Mouse (Mus musculus): Measurements from ENCODE around the gene Syn3. TPM values are rescaled to one million over a fixed set of nuclear protein-coding genes. Genes with fewer than 3 reads are reported as not detected.

Syn3 gene
- polyA plus RNA-seq, 2 experiments, result 1.9 to 2.0 TPM

GRCm38 (mm10) chr10:86176411-86176810 is 322.3 kb downstream of the Syn3 start:
- DNase-seq (ENCODE audit: low spot score), result no peak
- 86% methylated on average over 2 of the region's 2 CpGs for WGBS

GRCm38 (mm10) chr10:86174017-86174416 is 324.7 kb downstream of the Syn3 start:
- H3K36me3 ChIP-seq (ENCODE audit: control insufficient read depth, insufficient read depth, low read length), result no peaks in the 10 kb centered on the region
- H3K27me3 ChIP-seq (ENCODE audit: control insufficient read depth, insufficient read depth, low read length), result no peaks in the 10 kb centered on the region
- H3K9me3 ChIP-seq (ENCODE audit: control insufficient read depth, low read length), result no peaks in the 10 kb centered on the region
- TF ChIP-seq POLR2A (IDR thresholded peaks at IDR 0.05; ENCODE audit: borderline replicate concordance, extremely low read depth, insufficient read depth, insufficient read length), result no peak
- no peak overlapping the region for H3K9ac ChIP-seq (ENCODE audit: low read depth, low read length, severe bottlenecking)
- DNase-seq (ENCODE audit: low spot score) (no peak), ATAC-seq (ENCODE audit: low FRiP score, low read depth) (no peak)
- no peak overlapping the region for H3K27ac ChIP-seq (replicated peaks; ENCODE audit: low read depth, low read length)
- no peak overlapping the region for H3K4me2 ChIP-seq (replicated peaks; ENCODE audit: low read depth, low read length, severe bottlenecking)
- H3K4me1 ChIP-seq (ENCODE audit: control insufficient read depth, insufficient read depth, low read length), result no peaks in the 10 kb centered on the region
- 59% methylated on average over 6 of the region's 6 CpGs for WGBS
- H3K4me3 ChIP-seq (replicated peaks; ENCODE audit: low read length), result no peak overlapping the region

More at GRCm38 (mm10) chr10:86176411-86176810, 322.3 kb downstream of the Syn3 start:
- Histone ChIP-seq H3K9ac (ENCODE audit: low read depth, low read length, severe bottlenecking) (no peak overlapping the region), H3K4me3 (replicated peaks; ENCODE audit: low read length) (no peak overlapping the region), H3K27ac (replicated peaks; ENCODE audit: low read depth, low read length) (no peak overlapping the region), H3K9me3 (ENCODE audit: control insufficient read depth, low read length) (no peaks in the 10 kb centered on the region), H3K4me1 (ENCODE audit: control insufficient read depth, insufficient read depth, low read length) (no peaks in the 10 kb centered on the region), H3K27me3 (ENCODE audit: control insufficient read depth, insufficient read depth, low read length) (no peaks in the 10 kb centered on the region), H3K36me3 (ENCODE audit: control insufficient read depth, insufficient read depth, low read length) (no peaks in the 10 kb centered on the region), H3K4me2 (replicated peaks; ENCODE audit: low read depth, low read length, severe bottlenecking) (no peak overlapping the region)
- no peak for ATAC-seq (ENCODE audit: low FRiP score, low read depth)
- no peak for TF ChIP-seq POLR2A (IDR thresholded peaks at IDR 0.05; ENCODE audit: borderline replicate concordance, extremely low read depth, insufficient read depth, insufficient read length)

GRCm38 (mm10) chr10:86173284-86173683 is 325.4 kb downstream of the Syn3 start:
- DNase-seq (ENCODE audit: low spot score) (no peak), ATAC-seq (ENCODE audit: low FRiP score, low read depth) (no peak)
- 88% methylated on average over 4 of the region's 4 CpGs for WGBS
- no peaks in the 10 kb centered on the region for H3K27me3 ChIP-seq (ENCODE audit: control insufficient read depth, insufficient read depth, low read length)
- no peak for TF ChIP-seq POLR2A (IDR thresholded peaks at IDR 0.05; ENCODE audit: borderline replicate concordance, extremely low read depth, insufficient read depth, insufficient read length)
- no peak overlapping the region for H3K4me3 ChIP-seq (replicated peaks; ENCODE audit: low read length)
- no peaks in the 10 kb centered on the region for H3K9me3 ChIP-seq (ENCODE audit: control insufficient read depth, low read length)
- H3K4me2 ChIP-seq (replicated peaks; ENCODE audit: low read depth, low read length, severe bottlenecking), result no peak overlapping the region
- H3K4me1 ChIP-seq (ENCODE audit: control insufficient read depth, insufficient read depth, low read length), result no peaks in the 10 kb centered on the region
- no peak overlapping the region for H3K9ac ChIP-seq (ENCODE audit: low read depth, low read length, severe bottlenecking)
- H3K36me3 ChIP-seq (ENCODE audit: control insufficient read depth, insufficient read depth, low read length), result no peaks in the 10 kb centered on the region
- no peak overlapping the region for H3K27ac ChIP-seq (replicated peaks; ENCODE audit: low read depth, low read length)

GRCm38 (mm10) chr10:86171246-86171645 is 327.4 kb downstream of the Syn3 start:
- no peak overlapping the region for H3K9ac ChIP-seq (ENCODE audit: low read depth, low read length, severe bottlenecking)
- no peak overlapping the region for H3K4me2 ChIP-seq (replicated peaks; ENCODE audit: low read depth, low read length, severe bottlenecking)
- ATAC-seq (ENCODE audit: low FRiP score, low read depth), result no peak
- peaks cover 6% of the 10 kb centered on the region; the same call in 1 of the 2 replicates for H3K4me1 ChIP-seq (ENCODE audit: control insufficient read depth, insufficient read depth, low read length)
- DNase-seq (ENCODE audit: low spot score), result no peak
- no peak overlapping the region for H3K4me3 ChIP-seq (replicated peaks; ENCODE audit: low read length)
- H3K27me3 ChIP-seq (ENCODE audit: control insufficient read depth, insufficient read depth, low read length), result no peaks in the 10 kb centered on the region
- no peak overlapping the region for H3K27ac ChIP-seq (replicated peaks; ENCODE audit: low read depth, low read length)
- no peak for TF ChIP-seq POLR2A (IDR thresholded peaks at IDR 0.05; ENCODE audit: borderline replicate concordance, extremely low read depth, insufficient read depth, insufficient read length)
- no peaks in the 10 kb centered on the region for H3K9me3 ChIP-seq (ENCODE audit: control insufficient read depth, low read length)
- no peaks in the 10 kb centered on the region for H3K36me3 ChIP-seq (ENCODE audit: control insufficient read depth, insufficient read depth, low read length)
- 100% methylated on average over 1 of the region's 1 CpGs for WGBS

GRCm38 (mm10) chr10:86168084-86168483 is 330.6 kb downstream of the Syn3 start:
- H3K9ac ChIP-seq (ENCODE audit: low read depth, low read length, severe bottlenecking), result no peak overlapping the region
- ATAC-seq (ENCODE audit: low FRiP score, low read depth) (no peak), DNase-seq (ENCODE audit: low spot score) (no peak)
- WGBS, result 88% methylated on average over 2 of the region's 2 CpGs
- no peak overlapping the region for H3K4me2 ChIP-seq (replicated peaks; ENCODE audit: low read depth, low read length, severe bottlenecking)
- peaks cover 6% of the 10 kb centered on the region; the same call in 1 of the 2 replicates for H3K4me1 ChIP-seq (ENCODE audit: control insufficient read depth, insufficient read depth, low read length)
- no peaks in the 10 kb centered on the region for H3K27me3 ChIP-seq (ENCODE audit: control insufficient read depth, insufficient read depth, low read length)
- H3K4me3 ChIP-seq (replicated peaks; ENCODE audit: low read length), result no peak overlapping the region
- TF ChIP-seq POLR2A (IDR thresholded peaks at IDR 0.05; ENCODE audit: borderline replicate concordance, extremely low read depth, insufficient read depth, insufficient read length), result no peak
- H3K27ac ChIP-seq (replicated peaks; ENCODE audit: low read depth, low read length), result no peak overlapping the region
- H3K36me3 ChIP-seq (ENCODE audit: control insufficient read depth, insufficient read depth, low read length), result no peaks in the 10 kb centered on the region
- no peaks in the 10 kb centered on the region for H3K9me3 ChIP-seq (ENCODE audit: control insufficient read depth, low read length)

- Histone ChIP-seq H3K4me1 (ENCODE audit: control insufficient read depth, insufficient read depth, low read length) (peaks cover 6% of the 10 kb centered on the region; the same call in 1 of the 2 replicates), H3K4me3 (replicated peaks; ENCODE audit: low read length) (no peak overlapping the region), H3K4me2 (replicated peaks; ENCODE audit: low read depth, low read length, severe bottlenecking) (no peak overlapping the region), H3K27ac (replicated peaks; ENCODE audit: low read depth, low read length) (peak overlapping the region; percentile 63), H3K9me3 (ENCODE audit: control insufficient read depth, low read length) (no peaks in the 10 kb centered on the region), H3K27me3 (ENCODE audit: control insufficient read depth, insufficient read depth, low read length) (no peaks in the 10 kb centered on the region), H3K9ac (ENCODE audit: low read depth, low read length, severe bottlenecking) (0 out of 2 replicates have a peak overlapping the region, but pooled peaks have one; percentile 14), H3K36me3 (ENCODE audit: control insufficient read depth, insufficient read depth, low read length) (no peaks in the 10 kb centered on the region)
- ATAC-seq (ENCODE audit: low FRiP score, low read depth) (no peak), DNase-seq (ENCODE audit: low spot score) (peak; percentile 49)
- TF ChIP-seq POLR2A (IDR thresholded peaks at IDR 0.05; ENCODE audit: borderline replicate concordance, extremely low read depth, insufficient read depth, insufficient read length), result no peak
- WGBS, result 8% methylated on average over 4 of the region's 4 CpGs
These were observed 331.8 kb downstream of the Syn3 start for GRCm38 (mm10) chr10:86166854-86167268.
